Mouse (Mus musculus) thymus, adult 2 months (tissue): Measurements from ENCODE around the gene Macf1. TPM values are rescaled to one million over a fixed set of nuclear protein-coding genes. Genes with fewer than 3 reads are reported as not detected.
"Not testable (repeated sequence)": the region's sequence is repeated elsewhere in the genome, so short reads cannot be mapped to it uniquely, and the experiment has no call there.

ENCODE experiments used
- DNase-seq: peaks from one replicate; pipeline ENCODE4 v3.0.0; 2021
- H3K27ac ChIP-seq: fragments of 200-500 bp; 2 replicates; pipeline ENCODE4 v1.5.1; 2012; ENCODE audit warnings: low read length, control low read depth; ENCODE audit not compliant: control insufficient read depth, insufficient read depth
- H3K27me3 ChIP-seq: fragments of 200-500 bp; 2 replicates; pipeline ENCODE4 v1.6.1; 2012; ENCODE audit warnings: mild to moderate bottlenecking, low read length, moderate library complexity, mixed read lengths; ENCODE audit not compliant: control insufficient read depth, insufficient read depth
- H3K36me3 ChIP-seq: fragments of 200-500 bp; 2 replicates; pipeline ENCODE4 v1.6.1; 2012; ENCODE audit warnings: mild to moderate bottlenecking, low read length, moderate library complexity; ENCODE audit not compliant: control insufficient read depth, insufficient read depth
- H3K4me1 ChIP-seq: fragments of 200-500 bp; replicated peaks from 2 replicates; pipeline ENCODE4 v1.6.1; 2012; ENCODE audit warnings: low read length; ENCODE audit not compliant: control insufficient read depth, insufficient read depth
- H3K4me3 ChIP-seq: fragments of 200-500 bp; 2 replicates; pipeline ENCODE4 v1.5.1; 2012; ENCODE audit warnings: mild to moderate bottlenecking, low read length, control low read depth, moderate library complexity; ENCODE audit not compliant: control insufficient read depth, insufficient read depth
- CTCF ChIP-seq: fragments of 200-500 bp; IDR thresholded peaks from 2 replicates; pipeline ENCODE4 v1.5.1; 2012; ENCODE audit warnings: mild to moderate bottlenecking, control low read depth, low read length, moderate library complexity, borderline replicate concordance; ENCODE audit not compliant: control insufficient read depth, poor library complexity, insufficient read depth; ENCODE audit errors: extremely low read depth
- POLR2A ChIP-seq: fragments of 200-500 bp; IDR thresholded peaks from 2 replicates; pipeline ENCODE4 v1.6.1; 2012; ENCODE audit warnings: mild to moderate bottlenecking, low read length, control low read depth, moderate library complexity; ENCODE audit not compliant: control insufficient read depth, poor library complexity, insufficient read depth; ENCODE audit errors: extremely low read depth
- WGBS: fragments of 180-500 bp; shearing (Covaris S2); methylation state at CpG from one replicate; pipeline ENCODE4 v1.1.7; 2018; 5-methylcytosine and 5-hydroxymethylcytosine counted together
- polyA plus RNA-seq: library from polyadenylated mRNA; depleted of rRNA; stranded (reverse); fragments of >200 nt; gene quantifications from 2 replicates; pipeline ENCODE4 v1.2.3, GENCODE M21; 2012

Macf1 gene
- polyA plus RNA-seq, 1 experiment, result 121 TPM

- DNase-seq, result no peak
- Histone ChIP-seq H3K4me1 (peaks cover 2% of the 10 kb centered on the region; the same call in 1 of the 2 replicates), H3K4me3 (no peak overlapping the region), H3K27me3 (no peaks in the 10 kb centered on the region), H3K27ac (no peak overlapping the region), H3K36me3 (peaks cover 9% of the 10 kb centered on the region; the same call in 1 of the 2 replicates)
- no peak for TF ChIP-seq POLR2A
- no peak for TF ChIP-seq CTCF
- 95% methylated on average over 10 of the region's 10 CpGs for WGBS
These were observed 157.3 kb downstream of the Macf1 start for GRCm38 (mm10) chr4:123526779-123527280.

- DNase-seq, result no peak
- Histone ChIP-seq H3K27ac (no peak overlapping the region), H3K27me3 (no peaks in the 10 kb centered on the region), H3K4me1 (no peaks in the 10 kb centered on the region), H3K36me3 (peaks cover 9% of the 10 kb centered on the region; the same call in 1 of the 2 replicates), H3K4me3 (no peak overlapping the region)
- 96% methylated on average over 5 of the region's 5 CpGs for WGBS
- TF ChIP-seq CTCF, result no peak
- no peak for TF ChIP-seq POLR2A
These were observed 159.4 kb downstream of the Macf1 start for GRCm38 (mm10) chr4:123524746-123525145.

GRCm38 (mm10) chr4:123520123-123520522 lies 164.0 kb downstream of the Macf1 start:
- not testable (repeated sequence) for H3K36me3 ChIP-seq, DNase-seq, H3K27ac ChIP-seq, H3K4me1 ChIP-seq, H3K4me3 ChIP-seq, H3K27me3 ChIP-seq
- WGBS, result 94% methylated on average over 5 of the region's 5 CpGs

DNA sequence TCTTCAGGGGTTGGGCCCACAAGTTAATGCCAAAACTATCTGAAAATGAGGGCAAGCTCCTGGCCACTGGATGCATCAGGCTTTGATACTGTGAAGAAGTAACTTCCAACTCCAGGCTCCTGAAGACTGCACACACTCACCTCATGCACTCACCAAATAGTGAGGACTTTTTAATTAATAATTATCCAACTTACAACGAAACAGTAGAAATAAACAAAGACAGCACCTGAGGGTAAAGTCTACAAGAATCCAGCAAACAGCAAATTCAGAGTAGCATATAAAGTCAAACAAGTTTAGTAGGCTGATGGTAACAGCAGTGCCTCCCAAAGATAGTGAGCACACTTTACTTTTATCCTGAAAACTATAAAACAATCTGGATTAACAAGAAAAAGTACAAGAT lies 168.5 kb downstream of the Macf1 start:
- Histone ChIP-seq H3K27ac (no peak overlapping the region), H3K27me3 (no peaks in the 10 kb centered on the region), H3K4me3 (no peak overlapping the region), H3K36me3 (peaks cover 24% of the 10 kb centered on the region), H3K4me1 (no peaks in the 10 kb centered on the region)
- WGBS, result 98% methylated on average over 1 of the region's 1 CpGs
- TF ChIP-seq CTCF (no peak), POLR2A (no peak)
- DNase-seq, result no peak

DNA sequence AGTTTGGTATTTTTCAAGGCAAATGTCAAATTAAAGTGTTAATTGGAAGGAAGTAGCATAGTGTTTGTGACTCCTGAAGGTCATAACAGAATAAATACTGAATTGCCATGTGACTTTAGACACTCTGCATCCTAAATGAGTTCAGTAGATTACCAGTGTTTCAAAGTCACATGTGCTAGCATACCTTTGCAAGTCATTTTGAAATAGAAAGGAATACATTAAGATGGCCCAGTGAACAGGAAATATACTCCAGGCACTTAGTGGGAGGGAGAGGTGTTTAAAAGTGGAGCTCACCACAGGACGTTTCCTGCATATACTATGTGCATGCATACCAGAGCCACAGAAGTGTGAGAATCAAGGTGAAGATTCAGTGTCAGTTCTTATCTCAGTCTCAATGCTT lies 174.0 kb downstream of the Macf1 start:
- peaks cover 70% of the 10 kb centered on the region for H3K36me3 ChIP-seq

GRCm38 (mm10) chr4:123489086-123489485 lies 195.1 kb downstream of the Macf1 start:
- 81% methylated on average over 3 of the region's 3 CpGs for WGBS
- DNase-seq, result no peak
- TF ChIP-seq CTCF (no peak), POLR2A (no peak)
- Histone ChIP-seq H3K27ac (no peak overlapping the region), H3K27me3 (no peaks in the 10 kb centered on the region), H3K4me3 (no peak overlapping the region), H3K36me3 (peaks cover 79% of the 10 kb centered on the region), H3K4me1 (no peaks in the 10 kb centered on the region)

More for the DNA sequence above, 174.0 kb downstream of the Macf1 start:
- no peak for TF ChIP-seq POLR2A
- no peak for TF ChIP-seq CTCF
- 71% methylated on average over 1 of the region's 1 CpGs for WGBS
- Histone ChIP-seq H3K27ac (no peak overlapping the region), H3K4me3 (no peak overlapping the region), H3K4me1 (no peaks in the 10 kb centered on the region), H3K27me3 (no peaks in the 10 kb centered on the region)
- no peak for DNase-seq

- Histone ChIP-seq H3K4me3 (no peak overlapping the region), H3K27ac (no peak overlapping the region), H3K27me3 (no peaks in the 10 kb centered on the region), H3K36me3 (peaks cover 61% of the 10 kb centered on the region), H3K4me1 (no peaks in the 10 kb centered on the region)
- WGBS, result 97% methylated on average over 4 of the region's 4 CpGs
- TF ChIP-seq CTCF (no peak), POLR2A (no peak)
- no peak for DNase-seq
These were observed 204.2 kb downstream of the Macf1 start for GRCm38 (mm10) chr4:123479991-123480390.
